Mouse (Mus musculus): ENCODE data around the gene Sptbn2. TPM values are rescaled to one million over a fixed set of nuclear protein-coding genes. Genes with fewer than 3 reads are reported as not detected.

Sptbn2 gene
- polyA plus RNA-seq, 1 experiment from 2014 or later = 5.2 TPM

- Histone ChIP-seq H3K9ac (no peak overlapping the region), H3K4me3 (no peak overlapping the region), H3K9me3 (no peaks in the 10 kb centered on the region), H3K4me1 (no peaks in the 10 kb centered on the region), H3K36me3 (no peaks in the 10 kb centered on the region), H3K27me3 (no peaks in the 10 kb centered on the region), H3K27ac (no peak overlapping the region), H3K4me2 (replicated peaks) (no peak overlapping the region)
- ATAC-seq (ENCODE audit: insufficient number of reproducible peaks, insufficient read depth, low FRiP score, low TSS enrichment) = no peak
- 80% methylated on average over 9 of the region's 9 CpGs for WGBS
These were observed 18.2 kb downstream of the Sptbn2 start for GRCm38 (mm10) chr19:4729186-4729585.

DNA sequence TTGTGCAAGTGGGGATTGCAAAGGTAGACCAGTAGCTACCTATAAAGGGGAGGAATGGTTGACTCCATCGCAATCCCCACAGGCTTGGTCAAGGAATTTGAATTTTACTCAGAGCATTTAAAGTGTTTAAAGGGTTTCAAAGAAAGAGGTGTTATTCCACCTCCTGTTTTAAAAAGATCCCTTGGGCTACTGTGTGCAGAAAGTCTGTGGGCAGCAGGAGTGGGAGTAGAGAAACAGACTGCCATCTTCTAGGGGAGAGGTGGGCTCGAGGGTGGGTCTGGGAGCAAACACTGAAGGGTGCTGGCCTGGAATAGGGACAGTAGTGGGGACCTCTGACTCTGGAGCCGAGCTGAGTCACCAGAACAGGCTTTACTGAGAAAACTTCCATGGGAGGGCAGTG is 22.1 kb downstream of the Sptbn2 start:
- no peak overlapping the region for H3K27ac ChIP-seq
- 79% methylated on average over 3 of the region's 3 CpGs for WGBS
- no peaks in the 10 kb centered on the region for H3K4me1 ChIP-seq
- H3K9ac ChIP-seq = no peak overlapping the region
- no peak for ATAC-seq (ENCODE audit: insufficient number of reproducible peaks, insufficient read depth, low FRiP score, low TSS enrichment)
- peaks cover 2% of the 10 kb centered on the region for H3K36me3 ChIP-seq
- H3K9me3 ChIP-seq = no peaks in the 10 kb centered on the region
- no peaks in the 10 kb centered on the region for H3K27me3 ChIP-seq
- H3K4me2 ChIP-seq (replicated peaks) = no peak overlapping the region
- H3K4me3 ChIP-seq = no peak overlapping the region

DNA sequence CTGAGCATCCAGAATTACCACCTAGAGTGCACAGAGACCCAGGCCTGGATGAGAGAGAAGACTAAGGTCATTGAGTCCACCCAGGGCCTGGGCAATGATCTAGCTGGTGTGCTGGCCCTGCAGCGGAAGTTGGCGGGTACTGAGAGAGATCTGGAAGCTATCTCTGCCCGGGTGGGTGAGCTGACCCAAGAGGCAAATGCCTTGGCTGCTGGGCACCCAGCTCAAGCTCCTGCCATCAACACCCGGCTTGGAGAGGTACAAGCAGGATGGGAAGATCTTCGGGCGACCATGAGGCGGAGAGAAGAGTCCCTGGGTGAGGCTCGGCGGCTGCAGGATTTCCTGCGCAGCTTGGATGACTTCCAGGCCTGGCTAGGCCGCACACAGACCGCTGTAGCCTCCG is 26.9 kb downstream of the Sptbn2 start:
- no peak overlapping the region for H3K4me3 ChIP-seq
- H3K36me3 ChIP-seq = peaks cover 6% of the 10 kb centered on the region
- no peak overlapping the region for H3K27ac ChIP-seq
- no peaks in the 10 kb centered on the region for H3K4me1 ChIP-seq
- no peak overlapping the region for H3K9ac ChIP-seq
- ATAC-seq (ENCODE audit: insufficient number of reproducible peaks, insufficient read depth, low FRiP score, low TSS enrichment) = no peak
- no peaks in the 10 kb centered on the region for H3K9me3 ChIP-seq
- no peak overlapping the region for H3K4me2 ChIP-seq (replicated peaks)
- WGBS = 87% methylated on average over 13 of the region's 13 CpGs
- H3K27me3 ChIP-seq = no peaks in the 10 kb centered on the region

- 92% methylated on average over 11 of the region's 11 CpGs for WGBS
- ATAC-seq (ENCODE audit: insufficient number of reproducible peaks, insufficient read depth, low FRiP score, low TSS enrichment) = no peak
These were observed 28.1 kb downstream of the Sptbn2 start for GRCm38 (mm10) chr19:4739053-4739452.

DNA sequence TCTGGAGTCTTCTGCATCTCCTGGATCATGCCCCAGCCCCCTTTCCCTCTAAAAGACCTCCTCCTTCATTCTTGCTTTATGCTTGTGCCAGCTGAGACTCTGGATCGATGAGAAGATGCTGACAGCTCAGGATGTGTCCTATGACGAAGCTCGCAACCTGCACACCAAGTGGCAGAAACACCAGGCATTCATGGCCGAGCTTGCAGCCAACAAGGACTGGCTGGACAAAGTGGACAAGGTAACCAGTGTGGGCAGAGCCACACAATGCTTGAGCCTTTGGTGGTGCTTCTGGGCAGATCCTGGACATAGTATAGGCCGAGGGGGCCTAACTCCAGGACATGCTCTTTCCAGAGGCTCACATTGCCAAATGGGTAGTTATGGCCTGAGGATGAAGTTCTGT is 28.8 kb downstream of the Sptbn2 start:
- H3K4me3 ChIP-seq = no peak overlapping the region
- WGBS = 92% methylated on average over 5 of the region's 5 CpGs
- H3K36me3 ChIP-seq = peaks cover 9% of the 10 kb centered on the region
- H3K9me3 ChIP-seq = no peaks in the 10 kb centered on the region
- H3K27me3 ChIP-seq = no peaks in the 10 kb centered on the region
- no peak overlapping the region for H3K4me2 ChIP-seq (replicated peaks)
- no peak overlapping the region for H3K9ac ChIP-seq
- ATAC-seq (ENCODE audit: insufficient number of reproducible peaks, insufficient read depth, low FRiP score, low TSS enrichment) = no peak
- H3K27ac ChIP-seq = no peak overlapping the region
- no peaks in the 10 kb centered on the region for H3K4me1 ChIP-seq

More at GRCm38 (mm10) chr19:4739053-4739452, 28.1 kb downstream of the Sptbn2 start:
- Histone ChIP-seq H3K27me3 (no peaks in the 10 kb centered on the region), H3K36me3 (peaks cover 9% of the 10 kb centered on the region), H3K4me3 (no peak overlapping the region), H3K9ac (no peak overlapping the region), H3K9me3 (no peaks in the 10 kb centered on the region), H3K4me1 (no peaks in the 10 kb centered on the region), H3K27ac (no peak overlapping the region), H3K4me2 (replicated peaks) (no peak overlapping the region)

DNA sequence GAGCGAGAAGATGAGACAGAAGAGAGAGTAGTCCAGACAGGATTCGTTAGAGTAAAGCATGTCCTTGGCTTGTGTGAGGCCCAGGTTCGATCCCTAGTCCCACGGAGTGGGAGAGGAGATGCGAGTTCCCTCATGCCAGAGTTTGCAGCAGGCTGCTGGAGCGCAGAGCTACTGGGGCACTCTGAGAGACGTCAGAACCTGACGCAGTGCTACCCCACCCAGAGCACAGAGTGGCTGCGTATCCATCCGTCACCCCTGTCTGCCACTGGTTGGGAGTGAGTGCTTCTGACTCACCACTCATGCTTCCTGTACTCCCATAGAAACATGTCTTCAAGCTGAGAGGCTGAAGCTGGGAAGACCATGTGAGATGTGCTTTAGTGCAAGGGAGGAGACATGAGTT is 30.5 kb downstream of the Sptbn2 start:
- no peaks in the 10 kb centered on the region for H3K27me3 ChIP-seq
- peaks cover 13% of the 10 kb centered on the region for H3K36me3 ChIP-seq
- H3K4me3 ChIP-seq = no peak overlapping the region
- no peaks in the 10 kb centered on the region for H3K9me3 ChIP-seq
- 0 out of 2 replicates have a peak, but pooled peaks cover 3% of the 10 kb centered on the region for H3K4me1 ChIP-seq
- no peak overlapping the region for H3K4me2 ChIP-seq (replicated peaks)
- no peak for ATAC-seq (ENCODE audit: insufficient number of reproducible peaks, insufficient read depth, low FRiP score, low TSS enrichment)
- 81% methylated on average over 10 of the region's 10 CpGs for WGBS
- no peak overlapping the region for H3K9ac ChIP-seq
- H3K27ac ChIP-seq = no peak overlapping the region

- Histone ChIP-seq H3K36me3 (peaks cover 13% of the 10 kb centered on the region), H3K27ac (no peak overlapping the region), H3K4me2 (replicated peaks) (no peak overlapping the region), H3K9ac (no peak overlapping the region), H3K27me3 (no peaks in the 10 kb centered on the region), H3K4me1 (0 out of 2 replicates have a peak, but pooled peaks cover 3% of the 10 kb centered on the region), H3K9me3 (no peaks in the 10 kb centered on the region), H3K4me3 (no peak overlapping the region)
- 93% methylated on average over 6 of the region's 6 CpGs for WGBS
- no peak for ATAC-seq (ENCODE audit: insufficient number of reproducible peaks, insufficient read depth, low FRiP score, low TSS enrichment)
These were observed 31.3 kb downstream of the Sptbn2 start for GRCm38 (mm10) chr19:4742229-4742628.

- Histone ChIP-seq H3K4me3 (no peak overlapping the region), H3K27ac (no peak overlapping the region), H3K9ac (no peak overlapping the region), H3K27me3 (no peaks in the 10 kb centered on the region), H3K36me3 (peaks cover 7% of the 10 kb centered on the region; the same call in 1 of the 2 replicates), H3K4me2 (replicated peaks) (no peak overlapping the region), H3K4me1 (0 out of 2 replicates have a peak, but pooled peaks cover 3% of the 10 kb centered on the region), H3K9me3 (no peaks in the 10 kb centered on the region)
- WGBS = 36% methylated on average over 5 of the region's 5 CpGs
- ATAC-seq (ENCODE audit: insufficient number of reproducible peaks, insufficient read depth, low FRiP score, low TSS enrichment) = no peak
These were observed 32.6 kb downstream of the Sptbn2 start for GRCm38 (mm10) chr19:4743524-4743923.

GRCm38 (mm10) chr19:4744026-4744425 is 33.1 kb downstream of the Sptbn2 start:
- no peak overlapping the region for H3K27ac ChIP-seq
- 78% methylated on average over 14 of the region's 14 CpGs for WGBS

DNA sequence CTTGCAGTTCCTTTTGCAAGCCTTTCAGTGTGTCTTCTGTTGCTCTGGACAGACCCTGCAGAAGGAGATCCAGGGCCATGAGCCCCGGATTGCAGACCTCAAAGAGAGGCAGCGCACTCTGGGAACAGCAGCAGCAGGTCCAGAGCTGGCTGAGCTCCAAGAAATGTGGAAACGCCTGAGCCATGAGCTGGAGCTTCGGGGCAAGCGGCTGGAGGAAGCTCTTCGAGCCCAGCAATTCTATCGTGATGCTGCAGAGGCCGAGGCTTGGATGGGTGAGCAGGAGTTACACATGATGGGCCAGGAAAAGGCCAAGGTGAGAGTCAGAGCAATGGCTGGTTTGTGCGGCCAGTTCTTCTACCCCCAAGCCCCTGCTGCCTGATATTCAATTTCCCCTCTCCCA is 34.1 kb downstream of the Sptbn2 start:
- 77% methylated on average over 9 of the region's 9 CpGs for WGBS
- Histone ChIP-seq H3K9me3 (no peaks in the 10 kb centered on the region), H3K27ac (no peak overlapping the region), H3K36me3 (peaks cover 7% of the 10 kb centered on the region; the same call in 1 of the 2 replicates), H3K4me1 (0 out of 2 replicates have a peak, but pooled peaks cover 3% of the 10 kb centered on the region), H3K4me3 (no peak overlapping the region), H3K9ac (no peak overlapping the region), H3K4me2 (replicated peaks) (no peak overlapping the region), H3K27me3 (no peaks in the 10 kb centered on the region)
- no peak for ATAC-seq (ENCODE audit: insufficient number of reproducible peaks, insufficient read depth, low FRiP score, low TSS enrichment)

More at GRCm38 (mm10) chr19:4744026-4744425, 33.1 kb downstream of the Sptbn2 start:
- Histone ChIP-seq H3K9ac (no peak overlapping the region), H3K4me1 (0 out of 2 replicates have a peak, but pooled peaks cover 3% of the 10 kb centered on the region), H3K36me3 (peaks cover 7% of the 10 kb centered on the region; the same call in 1 of the 2 replicates), H3K4me2 (replicated peaks) (no peak overlapping the region), H3K9me3 (no peaks in the 10 kb centered on the region), H3K4me3 (no peak overlapping the region), H3K27me3 (no peaks in the 10 kb centered on the region)
- ATAC-seq (ENCODE audit: insufficient number of reproducible peaks, insufficient read depth, low FRiP score, low TSS enrichment) = no peak

GRCm38 (mm10) chr19:4745681-4746080 is 34.7 kb downstream of the Sptbn2 start:
- Histone ChIP-seq H3K27me3 (no peaks in the 10 kb centered on the region), H3K36me3 (peaks cover 7% of the 10 kb centered on the region; the same call in 1 of the 2 replicates), H3K4me3 (no peak overlapping the region), H3K4me1 (0 out of 2 replicates have a peak, but pooled peaks cover 3% of the 10 kb centered on the region), H3K27ac (no peak overlapping the region), H3K9me3 (no peaks in the 10 kb centered on the region), H3K9ac (no peak overlapping the region), H3K4me2 (replicated peaks) (no peak overlapping the region)
- ATAC-seq (ENCODE audit: insufficient number of reproducible peaks, insufficient read depth, low FRiP score, low TSS enrichment) = no peak
- 94% methylated on average over 10 of the region's 10 CpGs for WGBS

- Histone ChIP-seq H3K27me3 (no peaks in the 10 kb centered on the region), H3K9me3 (no peaks in the 10 kb centered on the region), H3K4me2 (replicated peaks) (no peak overlapping the region), H3K36me3 (peaks cover 10% of the 10 kb centered on the region; the same call in 1 of the 2 replicates), H3K4me3 (no peak overlapping the region), H3K4me1 (0 out of 2 replicates have a peak, but pooled peaks cover 3% of the 10 kb centered on the region), H3K27ac (no peak overlapping the region), H3K9ac (no peak overlapping the region)
- no peak for ATAC-seq (ENCODE audit: insufficient number of reproducible peaks, insufficient read depth, low FRiP score, low TSS enrichment)
- WGBS = 80% methylated on average over 14 of the region's 14 CpGs
These were observed 35.6 kb downstream of the Sptbn2 start for GRCm38 (mm10) chr19:4746611-4747010.
